Mouse (Mus musculus) olfactory bulb, adult 2 months (tissue): ENCODE measurements around the gene Isg20l2.

Experiments used
- CTCF ChIP-seq: fragments of 200-500 bp; IDR thresholded peaks from 2 replicates; pipeline ENCODE4 v1.5.1; 2012; ENCODE audit warnings: low read depth, mild to moderate bottlenecking, low read length, moderate library complexity; ENCODE audit not compliant: insufficient read depth
- POLR2A ChIP-seq: fragments of 200-500 bp; IDR thresholded peaks from 2 replicates; pipeline ENCODE4 v1.6.1; 2012; ENCODE audit warnings: mild to moderate bottlenecking, low read depth, low read length, moderate library complexity; ENCODE audit not compliant: insufficient read depth

GRCm38 (mm10) chr3:87958056-87958455, 27.9 kb downstream of the Isg20l2 start:
- TF ChIP-seq CTCF (no peak), POLR2A (no peak)
